Mouse (Mus musculus): Measurements from ENCODE around the gene Frmd4b. TPM values are rescaled to one million over a fixed set of nuclear protein-coding genes. Genes with fewer than 3 reads are reported as not detected.

Frmd4b gene
- total and polyA plus RNA-seq, 3 experiments = 0.44 to 2.9 TPM; not detected in 1

GRCm38 (mm10) chr6:97622236-97622635 lies 4.9 kb upstream of the Frmd4b start:
- ATAC-seq (ENCODE audit: extremely low read depth, insufficient number of reproducible peaks, low FRiP score, poor library complexity, severe bottlenecking) = no peak
- DNase-seq (ENCODE audit: low spot score) = no peak
- no peaks in the 10 kb centered on the region for H3K27me3 ChIP-seq (ENCODE audit: insufficient read depth, low read length)
- H3K36me3 ChIP-seq (replicated peaks) = no peaks in the 10 kb centered on the region
- H3K4me3 ChIP-seq (ENCODE audit: low read depth, low read length) = no peak overlapping the region
- H3K9me3 ChIP-seq (replicated peaks) = peaks cover 32% of the 10 kb centered on the region
- no peaks in the 10 kb centered on the region for H3K4me1 ChIP-seq (ENCODE audit: insufficient read depth, low read depth, low read length)
- TF ChIP-seq GATA2 (IDR thresholded peaks at IDR 0.05; ENCODE audit: borderline replicate concordance, low read depth, low read length) (no peak), CTCF (IDR thresholded peaks at IDR 0.05; ENCODE audit: low read depth, low read length) (no peak)

GRCm38 (mm10) chr6:97617774-97618173 lies 433 bp upstream of the Frmd4b start:
- H3K4me3 ChIP-seq (ENCODE audit: low read depth, low read length) = no peak overlapping the region
- no peak for DNase-seq (ENCODE audit: low spot score)
- H3K9me3 ChIP-seq (replicated peaks) = peaks cover 43% of the 10 kb centered on the region
- no peaks in the 10 kb centered on the region for H3K36me3 ChIP-seq (replicated peaks)
- ATAC-seq (ENCODE audit: extremely low read depth, insufficient number of reproducible peaks, low FRiP score, poor library complexity, severe bottlenecking) = no peak
- no peak for TF ChIP-seq TAL1 (conservative IDR thresholded peaks at IDR 0.05; ENCODE audit: low read depth, low read length)
- TF ChIP-seq CTCF (IDR thresholded peaks at IDR 0.05; ENCODE audit: low read depth, low read length) = no peak
- TF ChIP-seq GATA1 (IDR thresholded peaks at IDR 0.05; ENCODE audit: borderline replicate concordance, low read length) = no peak
- TF ChIP-seq POLR2AphosphoS5 (IDR thresholded peaks at IDR 0.05; ENCODE audit: insufficient replicate concordance, low read depth, low read length) = no peak
- no peak for TF ChIP-seq GATA2 (IDR thresholded peaks at IDR 0.05; ENCODE audit: borderline replicate concordance, low read depth, low read length)
- no peaks in the 10 kb centered on the region for H3K4me1 ChIP-seq (ENCODE audit: insufficient read depth, low read depth, low read length)
- H3K27me3 ChIP-seq (ENCODE audit: insufficient read depth, low read length) = no peaks in the 10 kb centered on the region

GRCm38 (mm10) chr6:97616658-97617265 lies 579 bp downstream of the Frmd4b start:
- TF ChIP-seq POLR2AphosphoS5 (IDR thresholded peaks at IDR 0.05; ENCODE audit: insufficient replicate concordance, low read depth, low read length) (no peak), CTCF (IDR thresholded peaks at IDR 0.05; ENCODE audit: low read depth, low read length) (no peak), GATA1 (IDR thresholded peaks at IDR 0.05; ENCODE audit: borderline replicate concordance, low read length) (no peak), TAL1 (conservative IDR thresholded peaks at IDR 0.05; ENCODE audit: low read depth, low read length) (no peak), GATA2 (IDR thresholded peaks at IDR 0.05; ENCODE audit: borderline replicate concordance, low read depth, low read length) (no peak)
- ATAC-seq (ENCODE audit: extremely low read depth, insufficient number of reproducible peaks, low FRiP score, poor library complexity, severe bottlenecking) (no peak), DNase-seq (ENCODE audit: low spot score) (no peak)
- no peaks in the 10 kb centered on the region for H3K27me3 ChIP-seq (ENCODE audit: insufficient read depth, low read length)
- no peaks in the 10 kb centered on the region for H3K36me3 ChIP-seq (replicated peaks)
- no peaks in the 10 kb centered on the region for H3K4me1 ChIP-seq (ENCODE audit: insufficient read depth, low read depth, low read length)
- H3K9me3 ChIP-seq (replicated peaks) = peaks cover 47% of the 10 kb centered on the region
- no peak overlapping the region; the same call in 1 of the 2 replicates for H3K4me3 ChIP-seq (ENCODE audit: low read depth, low read length)

- no peaks in the 10 kb centered on the region for H3K36me3 ChIP-seq (replicated peaks)
- no peak for TF ChIP-seq CTCF (IDR thresholded peaks at IDR 0.05; ENCODE audit: low read depth, low read length)
- no peak for TF ChIP-seq GATA2 (IDR thresholded peaks at IDR 0.05; ENCODE audit: borderline replicate concordance, low read depth, low read length)
- no peak for TF ChIP-seq POLR2AphosphoS5 (IDR thresholded peaks at IDR 0.05; ENCODE audit: insufficient replicate concordance, low read depth, low read length)
- no peak for TF ChIP-seq TAL1 (conservative IDR thresholded peaks at IDR 0.05; ENCODE audit: low read depth, low read length)
- no peak for TF ChIP-seq GATA1 (IDR thresholded peaks at IDR 0.05; ENCODE audit: borderline replicate concordance, low read length)
- no peaks in the 10 kb centered on the region for H3K27me3 ChIP-seq (ENCODE audit: insufficient read depth, low read length)
- H3K4me1 ChIP-seq (ENCODE audit: insufficient read depth, low read depth, low read length) = no peaks in the 10 kb centered on the region
- DNase-seq (ENCODE audit: low spot score) (no peak), ATAC-seq (ENCODE audit: extremely low read depth, insufficient number of reproducible peaks, low FRiP score, poor library complexity, severe bottlenecking) (no peak)
- peaks cover 51% of the 10 kb centered on the region for H3K9me3 ChIP-seq (replicated peaks)
- no peak overlapping the region for H3K4me3 ChIP-seq (ENCODE audit: low read depth, low read length)
These were observed 1.4 kb downstream of the Frmd4b start for GRCm38 (mm10) chr6:97615901-97616461.

- no peak for ATAC-seq (ENCODE audit: extremely low read depth, insufficient number of reproducible peaks, low FRiP score, poor library complexity, severe bottlenecking)
- no peak for DNase-seq (ENCODE audit: low spot score)
- Histone ChIP-seq H3K27me3 (ENCODE audit: insufficient read depth, low read length) (no peaks in the 10 kb centered on the region), H3K4me3 (ENCODE audit: low read depth, low read length) (no peak overlapping the region), H3K36me3 (replicated peaks) (no peaks in the 10 kb centered on the region), H3K4me1 (ENCODE audit: insufficient read depth, low read depth, low read length) (no peaks in the 10 kb centered on the region), H3K9me3 (replicated peaks) (peaks cover 60% of the 10 kb centered on the region)
- no peak for TF ChIP-seq GATA1 (IDR thresholded peaks at IDR 0.05; ENCODE audit: borderline replicate concordance, low read length)
- TF ChIP-seq GATA2 (IDR thresholded peaks at IDR 0.05; ENCODE audit: borderline replicate concordance, low read depth, low read length) = no peak
- no peak for TF ChIP-seq TAL1 (conservative IDR thresholded peaks at IDR 0.05; ENCODE audit: low read depth, low read length)
- TF ChIP-seq POLR2AphosphoS5 (IDR thresholded peaks at IDR 0.05; ENCODE audit: insufficient replicate concordance, low read depth, low read length) = no peak
- TF ChIP-seq CTCF (IDR thresholded peaks at IDR 0.05; ENCODE audit: low read depth, low read length) = no peak
These were observed 3.2 kb downstream of the Frmd4b start for GRCm38 (mm10) chr6:97614179-97614578.

- no peaks in the 10 kb centered on the region for H3K27me3 ChIP-seq (ENCODE audit: insufficient read depth, low read length)
- no peak overlapping the region for H3K4me3 ChIP-seq (ENCODE audit: low read depth, low read length)
- DNase-seq (ENCODE audit: low spot score) (no peak), ATAC-seq (ENCODE audit: extremely low read depth, insufficient number of reproducible peaks, low FRiP score, poor library complexity, severe bottlenecking) (no peak)
- peaks cover 54% of the 10 kb centered on the region for H3K9me3 ChIP-seq (replicated peaks)
- no peak for TF ChIP-seq POLR2AphosphoS5 (IDR thresholded peaks at IDR 0.05; ENCODE audit: insufficient replicate concordance, low read depth, low read length)
- no peak for TF ChIP-seq GATA2 (IDR thresholded peaks at IDR 0.05; ENCODE audit: borderline replicate concordance, low read depth, low read length)
- TF ChIP-seq GATA1 (IDR thresholded peaks at IDR 0.05; ENCODE audit: borderline replicate concordance, low read length) = no peak
- no peak for TF ChIP-seq TAL1 (conservative IDR thresholded peaks at IDR 0.05; ENCODE audit: low read depth, low read length)
- TF ChIP-seq CTCF (IDR thresholded peaks at IDR 0.05; ENCODE audit: low read depth, low read length) = no peak
- no peaks in the 10 kb centered on the region for H3K4me1 ChIP-seq (ENCODE audit: insufficient read depth, low read depth, low read length)
- H3K36me3 ChIP-seq (replicated peaks) = no peaks in the 10 kb centered on the region
These were observed 4.5 kb downstream of the Frmd4b start for GRCm38 (mm10) chr6:97612861-97613260.
